Mouse (Mus musculus) hindbrain, embryonic 16.5 days (tissue): ENCODE measurements around the gene Tigd2. TPM values are rescaled to one million over a fixed set of nuclear protein-coding genes. Genes with fewer than 3 reads are reported as not detected.
"Not testable (repeated sequence)": the region's sequence is repeated elsewhere in the genome, so short reads cannot be mapped to it uniquely, and the experiment has no call there.

Experiments used
- ATAC-seq: fragments of 200-750 bp; cut with Nextera tagmentation; 2 replicates; pipeline ENCODE4 v1.8.0; 2017; ENCODE audit warnings: moderate TSS enrichment, moderate library complexity
- H3K27ac ChIP-seq: fragments of 300-500 bp; sonication (generic); 2 replicates; pipeline ENCODE4 v1.5.1; 2014; ENCODE audit warnings: low read depth, mild to moderate bottlenecking, control low read depth, low read length, moderate library complexity
- H3K27me3 ChIP-seq: fragments of 300-500 bp; sonication (generic); replicated peaks from 2 replicates; pipeline ENCODE4 v1.6.1; 2014; ENCODE audit warnings: low read length; ENCODE audit not compliant: control insufficient read depth, insufficient read depth
- H3K36me3 ChIP-seq: fragments of 300-500 bp; sonication (generic); 2 replicates; pipeline ENCODE4 v1.6.1; 2014; ENCODE audit warnings: mild to moderate bottlenecking, low read length, moderate library complexity, mixed read lengths; ENCODE audit not compliant: control insufficient read depth, insufficient read depth
- H3K4me1 ChIP-seq: fragments of 300-500 bp; sonication (generic); 2 replicates; pipeline ENCODE4 v1.6.1; 2014; ENCODE audit warnings: low read depth, low read length; ENCODE audit not compliant: control insufficient read depth, insufficient read depth
- H3K4me2 ChIP-seq: fragments of 300-500 bp; sonication (generic); 2 replicates; pipeline ENCODE4 v1.6.1; 2014; ENCODE audit warnings: mild to moderate bottlenecking, low read length, control low read depth, moderate library complexity
- H3K4me3 ChIP-seq: fragments of 300-500 bp; sonication (generic); 2 replicates; pipeline ENCODE4 v1.5.1; 2014; ENCODE audit warnings: mild to moderate bottlenecking, low read length, control low read depth, moderate library complexity
- H3K9ac ChIP-seq: fragments of 300-500 bp; sonication (generic); 2 replicates; pipeline ENCODE4 v1.6.1; 2014; ENCODE audit warnings: low read depth, mild to moderate bottlenecking, control low read depth, low read length, moderate library complexity
- H3K9me3 ChIP-seq: fragments of 300-500 bp; sonication (generic); 2 replicates; pipeline ENCODE4 v1.6.1; 2014; ENCODE audit warnings: mild to moderate bottlenecking, low read length, moderate library complexity; ENCODE audit not compliant: control insufficient read depth
- WGBS: fragments of 180-500 bp; shearing (Covaris S2); extraction: QIAGEN DNeasy Blood & Tissue Kit; methylation state at CpG from one replicate; pipeline ENCODE4 v1.1.7; 2014; 5-methylcytosine and 5-hydroxymethylcytosine counted together
- polyA plus RNA-seq: library from polyadenylated mRNA; unstranded; fragments of >200 nt; fragmentation: Nextera tagmentation; extraction: Ambion mirVana; gene quantifications from 2 replicates; pipeline ENCODE4 v1.2.1, GENCODE M21; 2015

Tigd2 gene
- polyA plus RNA-seq, 1 experiment from 2014 or later: 12.2 TPM

DNA sequence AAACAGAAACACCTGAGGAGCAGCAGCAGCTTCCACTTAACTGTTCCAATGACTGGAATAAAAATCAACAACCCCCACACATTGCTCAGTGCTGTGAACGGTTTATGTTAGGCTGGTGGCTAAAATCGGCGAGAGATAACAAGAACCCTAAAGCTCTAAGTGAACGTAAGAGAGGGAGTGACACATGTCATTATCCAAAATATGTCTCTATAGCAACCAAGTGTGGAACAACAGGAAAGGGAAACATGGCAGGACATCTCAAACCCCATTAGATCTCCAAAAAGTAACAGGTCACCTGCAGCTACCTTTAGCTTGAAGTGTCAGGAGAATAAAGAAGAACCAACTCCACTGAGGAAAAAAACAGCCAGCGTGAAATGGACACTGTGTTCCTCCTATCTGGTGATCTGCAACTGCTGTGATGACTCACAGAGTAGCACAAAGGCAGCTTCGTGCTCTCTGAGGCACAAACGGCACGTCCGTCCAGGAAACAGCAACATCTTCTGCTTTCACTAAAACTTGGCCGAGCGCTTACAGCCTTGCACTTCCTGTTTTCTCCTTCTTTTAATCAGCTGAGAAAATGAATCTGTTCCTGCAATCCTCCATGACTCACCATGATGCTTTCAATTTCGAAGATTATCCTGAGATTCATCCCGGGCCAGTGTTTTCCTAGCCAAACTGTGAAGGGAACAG, 23.5 kb upstream of the Tigd2 start:
- WGBS: 75% methylated on average over 13 of the region's 13 CpGs
- H3K27me3 ChIP-seq: no peaks in the 10 kb centered on the region

GRCm38 (mm10) chr6:59190006-59190405, 18.7 kb upstream of the Tigd2 start:
- ATAC-seq: no peak
- H3K27ac ChIP-seq: no peak overlapping the region
- no peak overlapping the region for H3K4me3 ChIP-seq
- WGBS: 92% methylated on average over 1 of the region's 1 CpGs
- H3K36me3 ChIP-seq: no peaks in the 10 kb centered on the region
- H3K9me3 ChIP-seq: no peaks in the 10 kb centered on the region
- no peaks in the 10 kb centered on the region for H3K4me1 ChIP-seq
- H3K9ac ChIP-seq: no peak overlapping the region
- no peaks in the 10 kb centered on the region for H3K27me3 ChIP-seq
- no peak overlapping the region for H3K4me2 ChIP-seq

More for the DNA sequence above, 23.5 kb upstream of the Tigd2 start:
- Histone ChIP-seq H3K9ac (no peak overlapping the region), H3K4me3 (no peak overlapping the region), H3K27ac (no peak overlapping the region), H3K9me3 (no peaks in the 10 kb centered on the region), H3K4me2 (no peak overlapping the region), H3K36me3 (no peaks in the 10 kb centered on the region), H3K4me1 (no peaks in the 10 kb centered on the region)
- ATAC-seq: no peak

DNA sequence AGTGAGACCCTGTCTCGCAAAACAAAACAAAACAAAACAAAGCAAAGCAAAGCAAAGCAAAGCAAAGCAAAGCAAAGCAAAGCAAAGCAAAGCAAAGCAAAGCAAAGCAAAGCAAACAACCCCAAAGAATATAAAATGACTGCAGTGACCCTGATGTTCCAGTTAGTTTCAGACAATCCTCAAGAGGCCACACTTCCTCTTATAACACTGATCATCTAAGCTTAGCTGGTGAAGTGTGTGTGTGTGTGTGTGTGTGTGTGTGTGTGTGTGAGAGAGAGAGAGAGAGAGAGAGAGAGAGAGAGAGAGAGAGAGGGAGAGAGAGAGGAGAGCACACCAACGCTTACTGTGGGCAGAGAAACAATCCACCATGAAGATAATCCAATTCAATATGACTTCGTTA, 14.2 kb upstream of the Tigd2 start:
- H3K4me2 ChIP-seq, H3K4me3 ChIP-seq, H3K4me1 ChIP-seq, H3K36me3 ChIP-seq, H3K27ac ChIP-seq, ATAC-seq, H3K27me3 ChIP-seq, H3K9me3 ChIP-seq, H3K9ac ChIP-seq: not testable (repeated sequence)
- 84% methylated on average over 3 of the region's 3 CpGs for WGBS

DNA sequence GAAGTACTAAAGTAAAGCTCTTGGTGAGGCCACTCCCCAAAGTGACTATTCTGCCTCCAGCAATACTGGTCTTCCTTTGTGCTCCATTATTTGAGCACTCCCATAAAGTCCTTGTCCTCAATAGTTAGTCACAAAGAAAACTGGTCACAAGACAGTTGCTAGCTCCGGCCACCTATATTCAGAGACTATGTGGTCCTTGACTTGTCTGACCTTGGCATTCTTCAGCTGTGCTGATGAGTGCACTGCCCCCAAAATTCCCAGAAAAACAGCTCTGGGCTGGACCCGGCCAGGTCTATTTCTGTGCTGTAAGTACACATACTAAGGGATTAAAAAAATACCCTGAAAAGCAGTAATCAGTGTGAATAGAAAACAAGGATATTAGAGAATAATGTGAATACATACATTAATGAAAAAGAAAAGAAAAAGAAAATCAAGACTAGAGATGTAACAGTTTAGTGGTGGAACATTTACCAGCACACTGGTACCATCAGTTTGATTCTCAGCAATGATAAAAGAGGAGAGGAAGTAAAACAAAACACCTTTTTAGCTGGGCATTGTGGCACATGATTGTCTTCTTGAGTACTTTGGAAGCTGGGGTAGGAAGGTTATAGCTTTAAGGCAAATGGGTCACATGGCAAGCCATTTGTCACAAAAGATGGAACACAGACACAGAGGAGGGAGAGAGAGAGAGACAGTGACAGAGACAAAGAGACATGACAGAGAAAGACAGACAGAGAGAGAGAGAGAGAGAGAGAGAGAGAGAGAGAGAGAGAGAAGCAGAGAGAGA, 12.6 kb upstream of the Tigd2 start:
- H3K9ac ChIP-seq: no peak overlapping the region
- no peak overlapping the region for H3K27ac ChIP-seq
- H3K4me1 ChIP-seq: no peaks in the 10 kb centered on the region
- no peak for ATAC-seq
- no peaks in the 10 kb centered on the region for H3K36me3 ChIP-seq
- no peaks in the 10 kb centered on the region for H3K9me3 ChIP-seq
- no peak overlapping the region for H3K4me3 ChIP-seq
- H3K4me2 ChIP-seq: no peak overlapping the region
- no peaks in the 10 kb centered on the region for H3K27me3 ChIP-seq
- 51% methylated on average over 2 of the region's 2 CpGs for WGBS

DNA sequence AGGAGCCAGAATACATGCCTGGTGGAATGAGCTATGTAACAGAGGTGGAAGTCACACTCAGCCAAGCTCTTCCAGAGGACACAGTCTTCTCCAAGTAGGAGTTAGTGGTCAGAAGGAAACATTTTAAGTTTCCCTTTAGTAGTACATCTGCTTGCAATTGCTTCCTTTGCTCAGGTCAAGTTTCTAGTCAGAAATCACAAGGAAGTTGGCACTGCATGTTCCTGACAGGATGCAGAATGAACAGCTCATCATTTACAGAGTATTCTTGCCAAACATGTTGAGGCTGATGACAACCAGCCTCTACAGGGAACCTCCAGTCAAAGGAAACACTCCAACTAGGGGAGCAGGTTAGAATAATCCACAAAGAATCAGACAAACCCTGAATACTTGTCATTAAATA, 11.9 kb upstream of the Tigd2 start:
- H3K4me1 ChIP-seq: no peaks in the 10 kb centered on the region
- no peak for ATAC-seq
- H3K4me3 ChIP-seq: no peak overlapping the region
- H3K9me3 ChIP-seq: no peaks in the 10 kb centered on the region
- H3K27ac ChIP-seq: no peak overlapping the region
- H3K27me3 ChIP-seq: no peaks in the 10 kb centered on the region
- no peaks in the 10 kb centered on the region for H3K36me3 ChIP-seq
- H3K9ac ChIP-seq: no peak overlapping the region
- H3K4me2 ChIP-seq: no peak overlapping the region

DNA sequence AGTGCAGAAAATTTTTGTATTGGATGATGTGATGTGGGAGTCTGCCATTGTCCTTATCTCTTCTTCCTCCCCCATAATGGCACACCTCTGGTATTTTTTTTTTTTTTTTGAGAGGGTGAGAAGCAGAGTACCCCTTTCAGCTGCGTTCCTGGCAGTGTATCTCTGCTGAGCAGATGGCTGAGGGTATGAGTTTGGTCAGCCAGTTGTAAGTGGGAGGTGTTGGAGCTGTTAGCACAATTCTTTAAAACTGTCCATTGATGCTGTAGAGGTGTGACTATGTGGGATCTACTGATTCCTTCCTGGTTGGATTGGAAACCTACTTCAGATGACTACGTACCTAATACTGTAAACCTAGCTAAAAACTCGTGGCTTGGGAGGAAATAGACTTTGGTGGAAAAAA, 10.3 kb upstream of the Tigd2 start:
- no peak overlapping the region for H3K9ac ChIP-seq
- no peak overlapping the region for H3K4me2 ChIP-seq
- H3K27ac ChIP-seq: no peak overlapping the region
- no peaks in the 10 kb centered on the region for H3K27me3 ChIP-seq
- no peak overlapping the region for H3K4me3 ChIP-seq
- 87% methylated on average over 3 of the region's 3 CpGs for WGBS
- H3K36me3 ChIP-seq: no peaks in the 10 kb centered on the region
- H3K9me3 ChIP-seq: no peaks in the 10 kb centered on the region
- ATAC-seq: no peak
- no peaks in the 10 kb centered on the region for H3K4me1 ChIP-seq

DNA sequence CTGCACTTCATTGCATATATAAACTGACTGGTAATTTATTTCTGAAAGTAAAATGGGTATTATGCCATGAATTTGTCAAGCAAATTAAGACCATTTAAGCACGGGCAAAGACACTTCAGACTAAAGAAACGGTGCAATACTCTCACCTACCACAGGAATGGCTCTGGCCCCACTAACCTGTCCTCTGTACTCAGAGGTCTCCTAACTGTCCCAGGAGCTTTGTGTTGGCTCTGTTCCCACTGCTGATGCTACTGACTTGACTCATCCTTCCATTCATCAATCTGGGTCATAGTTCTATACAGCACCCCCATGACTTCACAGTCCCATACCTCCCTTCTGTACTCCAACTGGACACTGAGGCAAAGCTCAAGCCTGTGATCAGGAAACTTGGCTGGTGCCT, 9.6 kb upstream of the Tigd2 start:
- Histone ChIP-seq H3K27me3 (no peaks in the 10 kb centered on the region), H3K4me3 (no peak overlapping the region), H3K4me1 (no peaks in the 10 kb centered on the region), H3K27ac (no peak overlapping the region), H3K9me3 (no peaks in the 10 kb centered on the region), H3K36me3 (no peaks in the 10 kb centered on the region), H3K9ac (no peak overlapping the region), H3K4me2 (no peak overlapping the region)
- WGBS: 93% methylated on average over 2 of the region's 2 CpGs
- no peak for ATAC-seq

- 86% methylated on average over 1 of the region's 1 CpGs for WGBS
- Histone ChIP-seq H3K9ac (no peak overlapping the region), H3K27me3 (no peaks in the 10 kb centered on the region), H3K4me3 (no peak overlapping the region), H3K4me2 (no peak overlapping the region), H3K9me3 (no peaks in the 10 kb centered on the region), H3K36me3 (no peaks in the 10 kb centered on the region), H3K4me1 (peaks cover 6% of the 10 kb centered on the region), H3K27ac (no peak overlapping the region)
- ATAC-seq: no peak
Measured at GRCm38 (mm10) chr6:59207561-59207960, 1.1 kb upstream of the Tigd2 start.

DNA sequence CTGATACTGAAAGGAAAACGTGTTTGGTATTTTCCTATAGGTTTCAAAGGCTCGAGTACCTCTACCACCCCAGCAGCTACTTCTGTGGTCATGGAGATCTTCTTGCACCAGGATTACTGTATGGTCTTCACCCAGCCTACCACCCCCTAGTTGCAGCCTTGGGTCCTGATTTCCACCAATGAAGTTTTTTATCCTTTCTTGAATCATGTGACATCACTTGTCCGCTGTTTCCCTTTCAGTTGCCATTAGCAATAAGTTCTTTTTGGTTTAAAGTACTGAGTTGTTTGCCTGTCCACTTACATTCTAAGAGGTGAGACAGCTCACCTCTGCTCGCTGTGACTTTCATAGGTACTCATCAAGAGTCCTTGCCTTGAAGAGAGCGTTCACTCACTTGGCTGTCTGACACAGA, 633 bp downstream of the Tigd2 start:
- Histone ChIP-seq H3K4me1 (peaks cover 6% of the 10 kb centered on the region), H3K27ac (peak overlapping the region; percentile 87), H3K27me3 (no peaks in the 10 kb centered on the region), H3K36me3 (no peaks in the 10 kb centered on the region), H3K4me2 (peak overlapping the region; percentile 70), H3K9me3 (no peaks in the 10 kb centered on the region), H3K9ac (peak overlapping the region; percentile 89), H3K4me3 (peak overlapping the region; percentile 90)
- ATAC-seq: peak; percentile 79
- 30% methylated on average over 5 of the region's 5 CpGs for WGBS
